10 mouse cellular contexts compared by ENCODE assay signal in the genomic region with DNA sequence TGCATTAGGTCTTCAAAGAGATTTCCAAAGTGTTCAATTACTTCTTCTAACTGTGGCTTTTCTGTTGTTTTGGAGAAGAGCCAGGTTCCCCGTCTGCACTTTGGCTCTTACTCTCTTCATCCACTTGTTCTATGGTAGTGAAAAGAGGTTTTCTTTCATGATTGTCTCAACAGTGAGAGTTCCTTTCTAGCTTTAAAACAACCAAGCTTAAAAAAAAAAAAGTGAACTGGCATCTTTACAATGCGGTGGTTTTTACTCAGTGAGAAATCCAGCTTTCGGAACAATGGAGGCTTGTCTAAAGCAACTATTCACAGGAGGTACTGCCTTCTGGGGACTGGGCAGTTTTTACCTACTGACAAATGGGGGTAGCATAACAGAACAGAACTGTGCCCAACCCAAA. TPM values are rescaled to one million over a fixed set of nuclear protein-coding genes. Genes with fewer than 3 reads are reported as not detected.
DNase-seq lines count a peak whose midpoint lies in the region; ATAC-seq and TF ChIP-seq lines count a peak whose summit lies in the region.
"Had no signal": no experiment of that assay in that cellular context is flagged by ENCODE, and none has a peak within 500 bp of the region (broad histone marks: within the 10 kb centered on the region; RNA-seq: fewer than 3 reads in every experiment).

No protein-coding gene starts in this region.

- H3K9ac ChIP-seq in forebrain, embryonic 14.5 days (ENCODE audit: low read length) = no peak overlapping the region
- H3K9ac ChIP-seq in midbrain, postnatal 0 days (replicated peaks; ENCODE audit: low read length, poor library complexity, severe bottlenecking) = no peak overlapping the region

- TF ChIP-seq CTCF in layer of hippocampus, adult 2 months (conservative IDR thresholded peaks at IDR 0.05) = no peak
- no peak for TF ChIP-seq CTCF in midbrain, postnatal 0 days (IDR thresholded peaks at IDR 0.05)

- 0 out of 2 replicates have a peak, but pooled peaks cover 3% of the 10 kb centered on the region for H3K4me1 ChIP-seq in forebrain, embryonic 14.5 days (ENCODE audit: control insufficient read depth, insufficient read depth, low read length)
- H3K4me1 ChIP-seq in midbrain, postnatal 0 days (ENCODE audit: insufficient read depth, low read length) = no peaks in the 10 kb centered on the region

- peak; percentile 75 for ATAC-seq in forebrain, embryonic 14.5 days
- no peak for ATAC-seq in midbrain, postnatal 0 days (ENCODE audit: low FRiP score)

- no peaks in the 10 kb centered on the region for H3K27me3 ChIP-seq in forebrain, embryonic 14.5 days (replicated peaks; ENCODE audit: control insufficient read depth, insufficient read depth, low read length)
- H3K27me3 ChIP-seq in midbrain, postnatal 0 days (ENCODE audit: insufficient read depth, low read length) = no peaks in the 10 kb centered on the region

- peak; percentile 19 to 23 for DNase-seq in layer of hippocampus, adult 2 months (ENCODE audit: low spot score in 2 of 2)
- DNase-seq in layer of hippocampus, postnatal 10 days (ENCODE audit: low spot score in 2 of 2) = no peak
- peak; percentile 42 to 55 for DNase-seq in cerebellum, adult 18-20 months
- DNase-seq in forebrain, embryonic 14.5 days (ENCODE audit: low spot score) = peak; percentile 82
- peak; percentile 70 for DNase-seq in midbrain, postnatal 0 days (ENCODE audit: low spot score)
- DNase-seq in frontal cortex, postnatal 14 days (ENCODE audit: low spot score in 2 of 2) = no peak
- DNase-seq in lung, postnatal 10 days = no peak
- DNase-seq: right cerebral cortex, postnatal 25 days had no signal

- H3K9me3 ChIP-seq in forebrain, embryonic 14.5 days (replicated peaks; ENCODE audit: control insufficient read depth, low read length) = no peaks in the 10 kb centered on the region
- no peaks in the 10 kb centered on the region for H3K9me3 ChIP-seq in midbrain, postnatal 0 days (ENCODE audit: low read length)

- 7% methylated on average over 3 of the region's 3 CpGs for WGBS in forebrain, embryonic 14.5 days
- 18% methylated on average over 3 of the region's 3 CpGs for WGBS in midbrain, postnatal 0 days

- H3K27ac ChIP-seq in layer of hippocampus, adult 2 months = peak overlapping the region; percentile 80
- H3K27ac ChIP-seq in forebrain, embryonic 14.5 days (ENCODE audit: low read depth, low read length) = no peak overlapping the region
- H3K27ac ChIP-seq in midbrain, postnatal 0 days (ENCODE audit: low read depth, low read length) = no peak overlapping the region

- H3K4me3 ChIP-seq in layer of hippocampus, adult 2 months = no peak overlapping the region; the same call in 1 of the 2 replicates
- no peak overlapping the region for H3K4me3 ChIP-seq in forebrain, embryonic 14.5 days (ENCODE audit: low read depth, low read length)
- H3K4me3 ChIP-seq in midbrain, postnatal 0 days (ENCODE audit: low read depth, low read length) = no peak overlapping the region

- no peak overlapping the region for H3K4me2 ChIP-seq in forebrain, embryonic 14.5 days (ENCODE audit: low read length)
- no peak overlapping the region for H3K4me2 ChIP-seq in midbrain, postnatal 0 days (ENCODE audit: low read depth, low read length, poor library complexity, severe bottlenecking)
- H3K4me2 ChIP-seq: liver, embryonic 11.5 days had no signal

- no peaks in the 10 kb centered on the region for H3K36me3 ChIP-seq in forebrain, embryonic 14.5 days (ENCODE audit: control insufficient read depth, insufficient read depth, low read length)
- peaks cover 3% of the 10 kb centered on the region; the same call in 1 of the 2 replicates for H3K36me3 ChIP-seq in midbrain, postnatal 0 days (ENCODE audit: insufficient read depth, low read length)

RNA-seq across cellular contexts. Expression of a gene that starts 31.4 kb away (rescaled TPM):
- 10 to 100 TPM; 46.7 to 47.7 TPM for total RNA-seq in layer of hippocampus, adult 2 months (2021)
- total RNA-seq in layer of hippocampus, postnatal 10 days (2021) = 10 to 100 TPM; 49.3 to 53.8 TPM
- polyA plus RNA-seq in forebrain, embryonic 14.5 days (2014; fragmentation: Nextera tagmentation; extraction: Ambion mirVana) = 10.6 and 17.3 TPM in 2 replicates
- total RNA-seq in midbrain, postnatal 0 days (2014; rRNA removed) = 44.5 and 57.1 TPM in 2 replicates
- polyA plus RNA-seq in midbrain, postnatal 0 days (2015; fragmentation: Nextera tagmentation; extraction: Ambion mirVana) = 18.7 and 21.7 TPM in 2 replicates
- total RNA-seq: hematopoietic stem cell, adult 5-6 weeks had no signal

Comparison
In these comparisons a context has a peak if more than half of its experiments do, and no peak if none do; other contexts are left out.
1. DNase-seq: peak in layer of hippocampus, adult 2 months (2 of 2), cerebellum, adult 18-20 months (2 of 2), forebrain, embryonic 14.5 days (single experiment) and midbrain, postnatal 0 days (single experiment); none in layer of hippocampus, postnatal 10 days (0 of 2), frontal cortex, postnatal 14 days (0 of 2) and lung, postnatal 10 days (single experiment).